Mouse (Mus musculus) liver, adult 2 months (tissue): Measurements from ENCODE around the gene Angptl2.

Source experiments
- CTCF ChIP-seq: fragments of 200-500 bp; IDR thresholded peaks from 2 replicates; pipeline ENCODE4 v1.5.1; 2011; ENCODE audit warnings: low read depth, low read length, control low read depth
- POLR2A ChIP-seq: fragments of 200-500 bp; IDR thresholded peaks from 2 replicates; pipeline ENCODE4 v1.6.1; 2011; ENCODE audit warnings: low read length, control low read depth; ENCODE audit not compliant: insufficient read depth; ENCODE audit errors: extremely low read depth

- TF ChIP-seq CTCF = no peak
- no peak for TF ChIP-seq POLR2A
Observed at GRCm38 (mm10) chr2:33233856-33234255, 18.0 kb downstream of the Angptl2 start.
